Mouse (Mus musculus) thymus, adult 2 months (tissue): ENCODE results near the gene Pde4a. TPM values are rescaled to one million over a fixed set of nuclear protein-coding genes. Genes with fewer than 3 reads are reported as not detected.

Experiments used
- DNase-seq: peaks from one replicate; pipeline ENCODE4 v3.0.0; 2021
- H3K27ac ChIP-seq: fragments of 200-500 bp; 2 replicates; pipeline ENCODE4 v1.5.1; 2012; ENCODE audit warnings: low read length, control low read depth; ENCODE audit not compliant: control insufficient read depth, insufficient read depth
- H3K27me3 ChIP-seq: fragments of 200-500 bp; 2 replicates; pipeline ENCODE4 v1.6.1; 2012; ENCODE audit warnings: mild to moderate bottlenecking, low read length, moderate library complexity, mixed read lengths; ENCODE audit not compliant: control insufficient read depth, insufficient read depth
- H3K36me3 ChIP-seq: fragments of 200-500 bp; 2 replicates; pipeline ENCODE4 v1.6.1; 2012; ENCODE audit warnings: mild to moderate bottlenecking, low read length, moderate library complexity; ENCODE audit not compliant: control insufficient read depth, insufficient read depth
- H3K4me1 ChIP-seq: fragments of 200-500 bp; replicated peaks from 2 replicates; pipeline ENCODE4 v1.6.1; 2012; ENCODE audit warnings: low read length; ENCODE audit not compliant: control insufficient read depth, insufficient read depth
- H3K4me3 ChIP-seq: fragments of 200-500 bp; 2 replicates; pipeline ENCODE4 v1.5.1; 2012; ENCODE audit warnings: mild to moderate bottlenecking, low read length, control low read depth, moderate library complexity; ENCODE audit not compliant: control insufficient read depth, insufficient read depth
- CTCF ChIP-seq: fragments of 200-500 bp; IDR thresholded peaks from 2 replicates; pipeline ENCODE4 v1.5.1; 2012; ENCODE audit warnings: mild to moderate bottlenecking, control low read depth, low read length, moderate library complexity, borderline replicate concordance; ENCODE audit not compliant: control insufficient read depth, poor library complexity, insufficient read depth; ENCODE audit errors: extremely low read depth
- POLR2A ChIP-seq: fragments of 200-500 bp; IDR thresholded peaks from 2 replicates; pipeline ENCODE4 v1.6.1; 2012; ENCODE audit warnings: mild to moderate bottlenecking, low read length, control low read depth, moderate library complexity; ENCODE audit not compliant: control insufficient read depth, poor library complexity, insufficient read depth; ENCODE audit errors: extremely low read depth
- WGBS: fragments of 180-500 bp; shearing (Covaris S2); methylation state at CpG from one replicate; pipeline ENCODE4 v1.1.7; 2018; 5-methylcytosine and 5-hydroxymethylcytosine counted together
- polyA plus RNA-seq: library from polyadenylated mRNA; depleted of rRNA; stranded (reverse); fragments of >200 nt; gene quantifications from 2 replicates; pipeline ENCODE4 v1.2.3, GENCODE M21; 2012

The Pde4a gene
- polyA plus RNA-seq, 1 experiment = 6.8 TPM

DNA sequence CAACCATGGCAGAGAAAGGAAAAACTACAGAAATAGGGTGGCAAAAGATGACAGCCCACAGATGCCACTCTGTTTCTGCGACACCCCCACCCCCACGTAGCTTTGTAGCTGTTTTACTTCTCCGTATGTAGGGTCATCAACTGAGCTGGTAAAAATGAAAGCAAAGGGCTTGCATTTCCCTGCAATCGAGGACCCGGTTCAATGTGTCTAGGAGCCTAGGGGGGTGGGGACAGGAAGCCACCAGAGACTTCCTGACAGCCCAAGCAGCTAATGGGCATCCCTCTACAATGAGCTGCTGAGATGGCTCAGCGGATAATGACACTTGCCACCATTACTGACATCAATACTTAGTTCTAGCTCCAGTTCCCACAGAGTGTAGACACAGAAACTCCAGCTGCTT, 29.1 kb upstream of the Pde4a start:
- 5% methylated on average over 6 of the region's 6 CpGs for WGBS
- peak; percentile 23 for DNase-seq
- no peak for TF ChIP-seq CTCF
- TF ChIP-seq POLR2A = no peak
- peaks cover 34% of the 10 kb centered on the region for H3K4me1 ChIP-seq
- H3K27me3 ChIP-seq = no peaks in the 10 kb centered on the region
- H3K36me3 ChIP-seq = peaks cover 25% of the 10 kb centered on the region
- peak overlapping the region; percentile 52 for H3K27ac ChIP-seq
- no peak overlapping the region for H3K4me3 ChIP-seq

- Histone ChIP-seq H3K4me3 (no peak overlapping the region), H3K27ac (no peak overlapping the region), H3K27me3 (no peaks in the 10 kb centered on the region), H3K4me1 (peaks cover 30% of the 10 kb centered on the region), H3K36me3 (peaks cover 33% of the 10 kb centered on the region)
- peak; percentile 70 for DNase-seq
- TF ChIP-seq POLR2A (no peak), CTCF (peak; percentile 49; the same call in 1 of the 2 replicates)
- 65% methylated on average over 3 of the region's 3 CpGs for WGBS
Observed at GRCm38 (mm10) chr9:21137229-21137628, 28.3 kb upstream of the Pde4a start.

- Histone ChIP-seq H3K4me1 (peaks cover 21% of the 10 kb centered on the region), H3K4me3 (no peak overlapping the region), H3K36me3 (peaks cover 41% of the 10 kb centered on the region), H3K27me3 (no peaks in the 10 kb centered on the region), H3K27ac (no peak overlapping the region)
- WGBS = 91% methylated on average over 4 of the region's 4 CpGs
- no peak for TF ChIP-seq CTCF
- TF ChIP-seq POLR2A = no peak
- no peak for DNase-seq
Observed at GRCm38 (mm10) chr9:21138386-21138785, 27.1 kb upstream of the Pde4a start.

- TF ChIP-seq POLR2A (no peak), CTCF (no peak)
- no peak for DNase-seq
- Histone ChIP-seq H3K36me3 (peaks cover 54% of the 10 kb centered on the region), H3K4me1 (peaks cover 8% of the 10 kb centered on the region), H3K27ac (no peak overlapping the region), H3K4me3 (no peak overlapping the region), H3K27me3 (no peaks in the 10 kb centered on the region)
- whole genome bisulfite sequencing = 95% methylated on average over 14 of the region's 14 CpGs
Observed at GRCm38 (mm10) chr9:21141922-21142321, 23.6 kb upstream of the Pde4a start.

GRCm38 (mm10) chr9:21144361-21144760, 21.2 kb upstream of the Pde4a start:
- Histone ChIP-seq H3K4me3 (no peak overlapping the region), H3K27ac (no peak overlapping the region), H3K4me1 (peaks cover 29% of the 10 kb centered on the region), H3K36me3 (peaks cover 50% of the 10 kb centered on the region), H3K27me3 (no peaks in the 10 kb centered on the region)
- TF ChIP-seq POLR2A (no peak), CTCF (no peak)
- WGBS = 98% methylated on average over 3 of the region's 3 CpGs
- no peak for DNase-seq

DNA sequence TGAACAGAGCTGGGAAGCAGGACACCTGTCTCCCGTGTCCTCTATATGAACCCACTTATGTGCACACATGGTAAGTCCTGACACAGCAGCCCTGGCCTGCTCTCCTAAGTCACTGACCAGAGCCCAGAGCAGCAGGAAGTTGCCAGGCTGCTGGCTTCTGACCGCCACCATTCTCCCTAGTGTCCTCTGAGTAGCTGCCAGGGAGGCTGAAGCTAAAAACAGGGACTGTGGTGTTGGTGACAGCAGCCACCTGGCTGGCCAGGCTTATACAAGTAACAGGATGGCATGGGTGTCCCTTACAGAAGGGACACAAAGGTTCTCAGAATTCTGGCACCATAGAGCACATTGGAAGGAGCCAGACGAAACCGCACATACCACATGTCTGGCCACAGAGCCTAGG, 20.1 kb upstream of the Pde4a start:
- H3K36me3 ChIP-seq = peaks cover 39% of the 10 kb centered on the region
- no peak overlapping the region for H3K27ac ChIP-seq
- no peaks in the 10 kb centered on the region for H3K27me3 ChIP-seq
- TF ChIP-seq POLR2A (no peak), CTCF (no peak)
- DNase-seq = no peak
- WGBS = 94% methylated on average over 4 of the region's 4 CpGs
- H3K4me3 ChIP-seq = no peak overlapping the region
- H3K4me1 ChIP-seq = peaks cover 32% of the 10 kb centered on the region

DNA sequence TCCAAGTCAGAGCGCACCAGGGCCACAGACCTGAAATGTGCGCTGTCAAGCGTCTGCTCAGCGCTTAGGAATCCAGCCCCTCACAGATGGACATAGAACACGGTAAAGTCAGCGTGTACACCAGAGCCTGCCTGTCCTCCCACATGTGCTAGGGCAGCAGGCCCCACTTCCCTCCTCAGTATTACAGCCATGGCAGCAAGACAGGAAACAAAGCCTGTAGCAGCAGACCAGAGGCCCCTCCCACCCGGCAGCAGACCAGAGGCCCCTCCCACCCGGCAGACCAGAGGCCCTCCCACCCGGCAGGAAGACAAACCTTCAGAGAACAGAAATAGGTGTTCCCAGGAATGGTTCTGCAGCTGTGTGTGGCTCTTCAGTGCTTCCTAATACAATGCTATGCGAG, 18.8 kb upstream of the Pde4a start:
- TF ChIP-seq CTCF (no peak), POLR2A (no peak)

More for the DNA sequence above, 18.8 kb upstream of the Pde4a start:
- H3K4me1 ChIP-seq = peaks cover 32% of the 10 kb centered on the region
- no peak overlapping the region for H3K27ac ChIP-seq
- H3K27me3 ChIP-seq = no peaks in the 10 kb centered on the region
- H3K36me3 ChIP-seq = peaks cover 26% of the 10 kb centered on the region
- WGBS = 10% methylated on average over 10 of the region's 10 CpGs
- H3K4me3 ChIP-seq = peak overlapping the region; percentile 7; the same call in 1 of the 2 replicates
- peak; percentile 53 for DNase-seq
